Mouse (Mus musculus) embryo, embryonic 10.5 days (tissue): ENCODE results near the gene Olfr495.

Experiments
- DNase-seq: peaks from one replicate; pipeline ENCODE4 v3.0.0-alpha.2; 2015; ENCODE audit warnings: low spot score

Gene Olfr495

GRCm38 (mm10) chr7:108392867-108393266 is at the start of gene Olfr495:
TSS of gene Olfr495 (plus strand) at chr7:108393167.
- no peak for DNase-seq

- DNase-seq, result no peak
Measured at GRCm38 (mm10) chr7:108346879-108347278, 46.1 kb upstream of the Olfr495 start, which contains the start of gene Olfr493. TSS of gene Olfr493 (minus strand) at chr7:108346979.

- DNase-seq, result no peak
Measured at GRCm38 (mm10) chr7:108365035-108365434, 27.9 kb upstream of the Olfr495 start, which contains the start of gene Olfr494. TSS of gene Olfr494 (plus strand) at chr7:108365335.

- no peak for DNase-seq
Measured at GRCm38 (mm10) chr7:108420121-108420520, 27.2 kb downstream of the Olfr495 start, which contains the start of gene Olfr497. TSS of gene Olfr497 (plus strand) at chr7:108420421.
